8 mouse cellular contexts compared by ENCODE assay signal in the genomic region with DNA sequence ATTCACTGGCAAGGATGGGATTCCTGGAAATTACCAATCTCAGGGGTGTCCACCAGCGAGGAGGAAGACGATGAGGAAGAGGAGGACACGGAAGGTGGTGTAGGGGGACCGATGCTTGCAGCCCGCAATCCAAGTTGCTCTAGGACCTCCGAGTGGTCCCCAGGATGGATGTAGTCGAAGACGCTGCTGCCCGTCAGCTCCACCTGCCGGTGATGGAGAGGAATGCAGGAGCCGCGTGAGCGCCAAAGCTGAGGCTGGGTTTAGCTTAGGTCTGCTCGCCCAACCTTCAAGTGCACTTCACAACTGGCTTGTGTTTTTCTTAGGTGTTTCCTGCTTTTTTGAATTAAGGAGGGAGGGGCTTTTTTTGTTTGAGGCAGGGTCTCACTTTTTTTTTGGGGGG. TPM values are rescaled to one million over a fixed set of nuclear protein-coding genes. Genes with fewer than 3 reads are reported as not detected.
A peak's percentile ranks its signal among the peaks of the same experiment; 100 is the strongest.
DNase-seq lines count a peak whose midpoint lies in the region; ATAC-seq and TF ChIP-seq lines count a peak whose summit lies in the region.
"Had no signal": no experiment of that assay in that cellular context is flagged by ENCODE, and none has a peak within 500 bp of the region (broad histone marks: within the 10 kb centered on the region; RNA-seq: fewer than 3 reads in every experiment).

No protein-coding gene starts in this region.

- no peak for TF ChIP-seq POLR2A in cerebellum, adult 2 months (IDR thresholded peaks at IDR 0.05; ENCODE audit: borderline replicate concordance, insufficient read depth, low read length)
- no peak for TF ChIP-seq POLR2A in spleen, adult 2 months (IDR thresholded peaks at IDR 0.05; ENCODE audit: low read depth, low read length)

- 2% methylated on average over 14 of the region's 14 CpGs for WGBS in cerebellum, adult 2 months
- WGBS in midbrain, postnatal 0 days, result 2% methylated on average over 14 of the region's 14 CpGs
- 2% methylated on average over 14 of the region's 14 CpGs for WGBS in spleen, adult 2 months

- H3K4me3 ChIP-seq in cerebellum, adult 2 months (replicated peaks; ENCODE audit: insufficient read depth, low read depth, low read length), result no peak overlapping the region
- H3K4me3 ChIP-seq in midbrain, postnatal 0 days (ENCODE audit: low read depth, low read length), result no peak overlapping the region
- H3K4me3 ChIP-seq in spleen, adult 2 months (ENCODE audit: extremely low read depth, insufficient read depth, insufficient read length), result no peak overlapping the region
- H3K4me3 ChIP-seq: megakaryocyte, embryonic 14.5 days had no signal

- H3K4me1 ChIP-seq in cerebellum, adult 2 months (ENCODE audit: control insufficient read depth, insufficient read depth, low read length), result peaks cover 9% of the 10 kb centered on the region
- no peaks in the 10 kb centered on the region for H3K4me1 ChIP-seq in midbrain, postnatal 0 days (ENCODE audit: insufficient read depth, low read length)
- H3K4me1 ChIP-seq in spleen, adult 2 months (ENCODE audit: control insufficient read depth, insufficient read depth, insufficient read length), result no peaks in the 10 kb centered on the region

- DNase-seq in R1 (ENCODE audit: low read depth, low spot score), result peak; percentile 80
- peak; percentile 69 to 83 for DNase-seq in cerebellum, adult 2 months
- peak; percentile 33 to 89 for DNase-seq in frontal cortex, adult 2 months (ENCODE audit: extremely low spot score in 1 of 2, low spot score in 1 of 2)
- DNase-seq in induced T-regulatory cell, adult 2 months (ENCODE audit: low read depth), result peak; percentile 87
- DNase-seq in left cerebral cortex, postnatal 4 days, result peak; percentile 87
- peak; percentile 80 for DNase-seq in midbrain, postnatal 0 days (ENCODE audit: low spot score)
- DNase-seq in spleen, adult 2 months (ENCODE audit: low read depth in 1 of 2, low spot score in 2 of 2), result peak; percentile 35 to 74

- no peak overlapping the region for H3K27ac ChIP-seq in cerebellum, adult 2 months (ENCODE audit: insufficient read depth, low read length)
- H3K27ac ChIP-seq in midbrain, postnatal 0 days (ENCODE audit: low read depth, low read length), result no peak overlapping the region
- no peak overlapping the region for H3K27ac ChIP-seq in spleen, adult 2 months (ENCODE audit: insufficient read depth, low read length)

- intact Hi-C loops in left cerebral cortex, postnatal 4 days (cut with DNase I), result no loop called here

- no peaks in the 10 kb centered on the region for H3K36me3 ChIP-seq in midbrain, postnatal 0 days (ENCODE audit: insufficient read depth, low read length)
- no peaks in the 10 kb centered on the region for H3K36me3 ChIP-seq in spleen, adult 2 months (ENCODE audit: control insufficient read depth, insufficient read depth, low read length)

- no peak overlapping the region for H3K4me2 ChIP-seq in midbrain, postnatal 0 days (ENCODE audit: low read depth, low read length, poor library complexity, severe bottlenecking)

- no peaks in the 10 kb centered on the region for H3K9me3 ChIP-seq in midbrain, postnatal 0 days (ENCODE audit: low read length)

- no peak for ATAC-seq in midbrain, postnatal 0 days (ENCODE audit: low FRiP score)

- H3K9ac ChIP-seq in midbrain, postnatal 0 days (replicated peaks; ENCODE audit: low read length, poor library complexity, severe bottlenecking), result no peak overlapping the region

- TF ChIP-seq CTCF in cerebellum, adult 2 months (IDR thresholded peaks at IDR 0.05; ENCODE audit: borderline replicate concordance, insufficient read depth, low read depth, low read length), result peak; percentile 89
- TF ChIP-seq CTCF in midbrain, postnatal 0 days (IDR thresholded peaks at IDR 0.05), result peak; percentile 88
- TF ChIP-seq CTCF in spleen, adult 2 months (IDR thresholded peaks at IDR 0.05; ENCODE audit: extremely low read depth, insufficient read depth, insufficient read length, insufficient replicate concordance), result peak; percentile 96

- no peaks in the 10 kb centered on the region for H3K27me3 ChIP-seq in cerebellum, adult 2 months (ENCODE audit: control insufficient read depth, insufficient read depth, low read length)
- H3K27me3 ChIP-seq in midbrain, postnatal 0 days (ENCODE audit: insufficient read depth, low read length), result peaks cover 6% of the 10 kb centered on the region
- H3K27me3 ChIP-seq in spleen, adult 2 months (ENCODE audit: control insufficient read depth, insufficient read depth, low read length), result no peaks in the 10 kb centered on the region; the same call in 1 of the 2 replicates

RNA-seq across cellular contexts. Expression of a gene that starts 10.6 kb away (rescaled TPM):
- 89.6 and 98.6 TPM in 2 replicates for polyA plus RNA-seq in cerebellum, adult 2 months (2012; rRNA removed)
- polyA plus RNA-seq in frontal cortex, adult 2 months (2012; rRNA removed), result 84.3 and 91.7 TPM in 2 replicates
- total RNA-seq in left cerebral cortex, postnatal 4 days (2021), result 10 to 100 TPM; 61.8 to 66.8 TPM
- total RNA-seq in midbrain, postnatal 0 days (2014; rRNA removed), result 43.1 and 55.6 TPM in 2 replicates
- 105 and 108 TPM in 2 replicates for polyA plus RNA-seq in midbrain, postnatal 0 days (2015; fragmentation: Nextera tagmentation; extraction: Ambion mirVana)
- 118 and 170 TPM in 2 replicates for polyA plus RNA-seq in spleen, adult 2 months (2012; rRNA removed)

RNA-seq across cellular contexts. Expression of a gene that starts 14.3 kb away (rescaled TPM):
- polyA plus RNA-seq in cerebellum, adult 2 months (2012; rRNA removed), result 3.7 and 6.0 TPM in 2 replicates
- polyA plus RNA-seq in frontal cortex, adult 2 months (2012; rRNA removed), result 7.8 and 10.1 TPM in 2 replicates
- total RNA-seq in left cerebral cortex, postnatal 4 days (2021), result 10 to 100 TPM; 22.8 to 24.6 TPM
- 9.4 and 11.1 TPM in 2 replicates for total RNA-seq in midbrain, postnatal 0 days (2014; rRNA removed)
- polyA plus RNA-seq in midbrain, postnatal 0 days (2015; fragmentation: Nextera tagmentation; extraction: Ambion mirVana), result 9.5 and 12.3 TPM in 2 replicates
- polyA plus RNA-seq in spleen, adult 2 months (2012; rRNA removed), result not detected in 2 replicates
